In genomic region chr16:28104255-28105076, GRCm38 (mm10) we compare ENCODE assay signal across 12 mouse cellular contexts.
DNase-seq lines count a peak whose midpoint lies in the region; ATAC-seq and TF ChIP-seq lines count a peak whose summit lies in the region.
"Had no signal": no experiment of that assay in that cellular context is flagged by ENCODE, and none has a peak within 500 bp of the region (broad histone marks: within the 10 kb centered on the region; RNA-seq: fewer than 3 reads in every experiment).

No protein-coding gene starts in this region.

- H3K4me1 ChIP-seq in kidney, embryonic 15.5 days: no peaks in the 10 kb centered on the region
- H3K4me1 ChIP-seq in kidney, adult 2 months (ENCODE audit: control insufficient read depth, insufficient read depth, low read length): no peaks in the 10 kb centered on the region
- H3K4me1 ChIP-seq in hindbrain, embryonic 14.5 days (replicated peaks; ENCODE audit: control insufficient read depth, insufficient read depth, low read length): peaks cover 7% of the 10 kb centered on the region; the same call in 1 of the 2 replicates
- peaks cover 3% of the 10 kb centered on the region for H3K4me1 ChIP-seq in olfactory bulb, adult 2 months (ENCODE audit: control insufficient read depth, insufficient read depth, low read length)

- H3K9ac ChIP-seq in kidney, embryonic 15.5 days: no peak overlapping the region
- H3K9ac ChIP-seq in hindbrain, embryonic 14.5 days: no peak overlapping the region

- no peaks in the 10 kb centered on the region for H3K27me3 ChIP-seq in kidney, embryonic 15.5 days
- H3K27me3 ChIP-seq in kidney, adult 2 months (replicated peaks; ENCODE audit: control insufficient read depth, insufficient read depth, low read length): no peaks in the 10 kb centered on the region
- no peaks in the 10 kb centered on the region for H3K27me3 ChIP-seq in hindbrain, embryonic 14.5 days (ENCODE audit: control insufficient read depth, insufficient read depth, low read length)

- no peak overlapping the region for H3K27ac ChIP-seq in kidney, embryonic 15.5 days
- H3K27ac ChIP-seq in kidney, adult 2 months (ENCODE audit: insufficient read depth, low read depth, low read length): no peak overlapping the region
- no peak overlapping the region for H3K27ac ChIP-seq in hindbrain, embryonic 14.5 days
- peak overlapping the region; percentile 86; the same call in 1 of the 2 replicates for H3K27ac ChIP-seq in olfactory bulb, adult 2 months (ENCODE audit: insufficient read depth, low read depth, low read length)

- H3K4me2 ChIP-seq in kidney, embryonic 15.5 days: no peak overlapping the region
- no peak overlapping the region for H3K4me2 ChIP-seq in hindbrain, embryonic 14.5 days (replicated peaks)

- H3K4me3 ChIP-seq in kidney, embryonic 15.5 days (replicated peaks): no peak overlapping the region
- no peak overlapping the region for H3K4me3 ChIP-seq in kidney, adult 2 months (ENCODE audit: insufficient read depth, low read depth, low read length)
- H3K4me3 ChIP-seq in hindbrain, embryonic 14.5 days (replicated peaks; ENCODE audit: low read length): no peak overlapping the region
- H3K4me3 ChIP-seq in olfactory bulb, adult 2 months (ENCODE audit: insufficient read depth, low read depth, low read length): no peak overlapping the region

- no peak for DNase-seq in kidney, adult 2 months
- DNase-seq in right cerebral cortex, postnatal 4 days: peak; percentile 11
- no peak for DNase-seq in right cerebral cortex, postnatal 25 days
- no peak for DNase-seq in hindbrain, embryonic 14.5 days (ENCODE audit: low spot score)
- DNase-seq in gastrocnemius, adult 18-20 months (ENCODE audit: low spot score): no peak
- no peak for DNase-seq in MN1 (ENCODE audit: low spot score)
- DNase-seq: cerebellum, adult 9-11 months; heart, postnatal 36 days; right cerebral cortex, adult 18-20 months; thymus, adult 18-20 months had no signal

- H3K9me3 ChIP-seq in kidney, embryonic 15.5 days (replicated peaks): no peaks in the 10 kb centered on the region
- H3K9me3 ChIP-seq in hindbrain, embryonic 14.5 days (ENCODE audit: control insufficient read depth, low read length): no peaks in the 10 kb centered on the region

- WGBS in kidney, embryonic 15.5 days: 40% methylated on average over 9 of the region's 9 CpGs
- WGBS in kidney, adult 2 months: 42% methylated on average over 9 of the region's 9 CpGs
- 40% methylated on average over 9 of the region's 9 CpGs for WGBS in hindbrain, embryonic 14.5 days
- 31% methylated on average over 9 of the region's 9 CpGs for WGBS in olfactory bulb, adult 2 months

- no peak for TF ChIP-seq CTCF in kidney, adult 2 months (conservative IDR thresholded peaks at IDR 0.05; ENCODE audit: insufficient read depth, insufficient read length, low read depth, low read length)
- TF ChIP-seq CTCF in olfactory bulb, adult 2 months (IDR thresholded peaks at IDR 0.05; ENCODE audit: insufficient read depth, low read depth, low read length): no peak

- H3K36me3 ChIP-seq in kidney, embryonic 15.5 days: no peaks in the 10 kb centered on the region
- H3K36me3 ChIP-seq in kidney, adult 2 months (ENCODE audit: control insufficient read depth, insufficient read depth, low read length): no peaks in the 10 kb centered on the region
- H3K36me3 ChIP-seq in hindbrain, embryonic 14.5 days (replicated peaks; ENCODE audit: control insufficient read depth, insufficient read depth): no peaks in the 10 kb centered on the region

- 0 out of 2 replicates have a peak, but pooled peaks have one; percentile 22 for ATAC-seq in kidney, embryonic 15.5 days (replicated peaks; ENCODE audit: low FRiP score)
- peak; percentile 68; the same call in 1 of the 2 replicates for ATAC-seq in hindbrain, embryonic 14.5 days (ENCODE audit: low FRiP score)

- TF ChIP-seq POLR2A in kidney, adult 2 months (IDR thresholded peaks at IDR 0.05; ENCODE audit: low read depth, low read length): no peak
- TF ChIP-seq POLR2A in olfactory bulb, adult 2 months (IDR thresholded peaks at IDR 0.05; ENCODE audit: insufficient read depth, low read depth, low read length): no peak
